Mouse (Mus musculus) midbrain, postnatal 0 days (tissue): ENCODE measurements around the gene Lnx2. TPM values are rescaled to one million over a fixed set of nuclear protein-coding genes. Genes with fewer than 3 reads are reported as not detected.

Experiments
- ATAC-seq: fragments of 200-750 bp; cut with Nextera tagmentation; 2 replicates; pipeline ENCODE4 v1.8.0; 2017; ENCODE audit warnings: moderate number of reproducible peaks, mild to moderate bottlenecking, moderate TSS enrichment, moderate library complexity; ENCODE audit not compliant: low FRiP score
- DNase-seq: peaks from one replicate; pipeline ENCODE4 v3.0.0-alpha.2; 2015; ENCODE audit warnings: low spot score
- H3K27ac ChIP-seq: fragments of 300-500 bp; sonication (generic); 2 replicates; pipeline ENCODE4 v1.5.1; 2014; ENCODE audit warnings: low read depth, mild to moderate bottlenecking, low read length, mixed read lengths
- H3K27me3 ChIP-seq: fragments of 300-500 bp; sonication (generic); 2 replicates; pipeline ENCODE4 v1.6.1; 2014; ENCODE audit warnings: low read length, control low read depth, mixed read lengths; ENCODE audit not compliant: insufficient read depth
- H3K36me3 ChIP-seq: fragments of 300-500 bp; sonication (generic); 2 replicates; pipeline ENCODE4 v1.6.1; 2014; ENCODE audit warnings: low read length, control low read depth, mixed read lengths; ENCODE audit not compliant: insufficient read depth
- H3K4me1 ChIP-seq: fragments of 300-500 bp; sonication (generic); 2 replicates; pipeline ENCODE4 v1.6.1; 2014; ENCODE audit warnings: mild to moderate bottlenecking, control low read depth, antibody characterized with exemption, low read length, mixed read lengths; ENCODE audit not compliant: insufficient read depth
- H3K4me2 ChIP-seq: fragments of 300-500 bp; sonication (generic); 2 replicates; pipeline ENCODE4 v1.6.1; 2014; ENCODE audit warnings: low read depth, mild to moderate bottlenecking, low read length, mixed read lengths; ENCODE audit not compliant: poor library complexity, severe bottlenecking
- H3K4me3 ChIP-seq: fragments of 300-500 bp; sonication (generic); 2 replicates; pipeline ENCODE4 v1.5.1; 2014; ENCODE audit warnings: low read depth, mild to moderate bottlenecking, low read length, moderate library complexity
- H3K9ac ChIP-seq: fragments of 300-500 bp; sonication (generic); replicated peaks from 2 replicates; pipeline ENCODE4 v1.6.1; 2014; ENCODE audit warnings: mild to moderate bottlenecking, low read length, moderate library complexity, mixed read lengths; ENCODE audit not compliant: poor library complexity, severe bottlenecking
- H3K9me3 ChIP-seq: fragments of 300-500 bp; sonication (generic); 2 replicates; pipeline ENCODE4 v1.6.1; 2016; ENCODE audit warnings: low read length, control low read depth
- CTCF ChIP-seq: IDR thresholded peaks from 2 replicates; pipeline ENCODE4 v1.5.1; 2016; ENCODE audit warnings: antibody characterized with exemption, mild to moderate bottlenecking
- WGBS: fragments of 180-500 bp; shearing (Covaris S2); extraction: QIAGEN DNeasy Blood & Tissue Kit; methylation state at CpG from one replicate; pipeline ENCODE4 v1.1.7; 2014; 5-methylcytosine and 5-hydroxymethylcytosine counted together
- polyA plus RNA-seq: library from polyadenylated mRNA; unstranded; fragments of >200 nt; fragmentation: Nextera tagmentation; extraction: Ambion mirVana; gene quantifications from 2 replicates; pipeline ENCODE4 v1.2.1, GENCODE M21; 2015
- total RNA-seq: library from RNA; depleted of rRNA; stranded (reverse); fragments of >200 nt; gene quantifications from 2 replicates; pipeline ENCODE4 v1.2.3, GENCODE M21; 2014

Lnx2 gene
- total and polyA plus RNA-seq, 2 experiments from 2014 or later = 2.9 to 5.6 TPM

- no peaks in the 10 kb centered on the region for H3K27me3 ChIP-seq
- H3K9ac ChIP-seq = no peak overlapping the region
- no peak overlapping the region for H3K4me2 ChIP-seq
- DNase-seq = peak; percentile 75
- H3K4me3 ChIP-seq = no peak overlapping the region
- H3K9me3 ChIP-seq = no peaks in the 10 kb centered on the region
- TF ChIP-seq CTCF = no peak
- H3K27ac ChIP-seq = no peak overlapping the region
- peaks cover 5% of the 10 kb centered on the region; the same call in 1 of the 2 replicates for H3K36me3 ChIP-seq
- no peaks in the 10 kb centered on the region for H3K4me1 ChIP-seq
- 86% methylated on average over 9 of the region's 9 CpGs for WGBS
- ATAC-seq = no peak
These were observed 9.0 kb upstream of the Lnx2 start for GRCm38 (mm10) chr5:147085201-147085894.

DNA sequence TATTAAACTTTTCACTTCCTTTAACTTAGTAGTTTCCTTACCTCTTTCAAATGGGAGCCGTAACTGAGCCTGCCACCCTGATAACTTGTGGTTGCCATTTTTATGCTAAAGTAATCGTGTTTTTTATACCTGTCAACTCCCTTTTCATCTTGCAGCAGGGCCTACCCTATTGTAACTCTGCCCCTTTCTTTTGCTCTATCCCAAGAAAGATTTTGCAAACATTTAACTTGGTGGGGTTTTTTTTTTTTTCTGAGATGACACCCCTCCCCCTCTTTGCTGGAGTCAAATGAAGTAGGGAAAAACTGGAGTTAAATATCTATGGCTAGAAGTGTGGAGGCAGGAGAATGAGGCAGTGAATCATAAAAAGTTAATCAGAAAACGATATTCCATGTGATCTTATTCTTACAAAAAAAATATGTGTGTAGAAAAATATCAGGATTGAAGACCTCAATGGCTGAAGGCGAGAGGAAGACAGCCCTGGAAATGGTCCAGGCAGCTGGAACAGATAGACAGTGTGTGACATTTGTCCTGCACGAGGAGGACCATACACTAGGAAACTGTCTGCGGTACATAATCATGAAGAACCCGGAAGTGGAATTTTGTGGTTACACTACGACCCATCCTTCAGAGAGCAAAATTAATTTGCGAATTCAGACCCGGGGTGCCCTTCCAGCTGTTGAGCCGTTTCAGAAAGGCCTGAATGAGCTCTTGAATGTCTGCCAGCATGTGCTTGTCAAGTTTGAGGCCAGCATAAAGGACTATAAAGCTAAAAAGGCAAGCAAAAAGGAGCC, 1.9 kb upstream of the Lnx2 start:
- TF ChIP-seq CTCF = no peak
- H3K9ac ChIP-seq = peak overlapping the region; percentile 70; the same call in 1 of the 2 replicates
- H3K4me2 ChIP-seq = peak overlapping the region; percentile 89
- DNase-seq (no peak), ATAC-seq (no peak)
- 0 out of 2 replicates have a peak, but pooled peaks cover 5% of the 10 kb centered on the region for H3K36me3 ChIP-seq
- no peaks in the 10 kb centered on the region for H3K27me3 ChIP-seq
- H3K4me1 ChIP-seq = no peaks in the 10 kb centered on the region
- 49% methylated on average over 11 of the region's 11 CpGs for WGBS
- no peak overlapping the region for H3K27ac ChIP-seq
- H3K9me3 ChIP-seq = no peaks in the 10 kb centered on the region
- peak overlapping the region; percentile 72 for H3K4me3 ChIP-seq

DNA sequence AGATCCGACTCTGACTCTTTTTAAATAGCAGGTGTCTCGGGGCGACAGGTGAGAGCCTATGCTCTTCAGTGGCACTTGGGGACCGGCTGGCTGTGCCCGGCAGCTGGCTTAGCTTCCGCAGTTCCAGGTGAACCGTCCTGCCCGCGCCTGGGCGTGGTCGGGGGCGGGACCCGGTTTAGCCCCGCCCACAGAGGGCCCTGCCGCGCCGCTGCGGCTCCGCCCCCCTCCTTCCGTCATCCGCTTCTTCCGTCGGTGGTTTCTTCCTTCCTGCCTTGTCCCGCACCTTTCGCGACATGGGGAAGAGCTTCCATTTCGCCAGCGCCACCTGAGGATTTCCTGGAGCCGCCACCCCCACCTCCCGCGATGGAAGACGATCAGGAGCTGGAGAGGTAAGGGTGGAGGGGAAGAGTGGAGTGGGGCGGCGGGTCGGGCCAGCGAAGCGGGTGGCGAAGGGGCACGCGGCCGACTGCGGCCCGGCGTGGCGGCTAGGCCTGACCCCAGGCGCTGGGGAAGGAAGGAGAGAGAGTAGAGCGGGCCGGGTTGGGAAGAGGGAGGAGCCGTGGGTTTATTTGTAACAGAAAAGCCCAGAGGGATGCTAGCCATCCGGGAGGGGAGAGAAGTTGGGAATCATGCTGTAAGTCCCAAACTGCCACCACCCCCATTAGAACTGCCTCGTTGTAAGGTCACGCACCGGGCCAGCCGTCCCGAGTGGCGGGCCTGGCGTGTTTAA, 1.1 kb upstream of the Lnx2 start:
- peak overlapping the region; percentile 70 for H3K9ac ChIP-seq
- H3K36me3 ChIP-seq = 0 out of 2 replicates have a peak, but pooled peaks cover 5% of the 10 kb centered on the region
- ATAC-seq (peak; percentile 76), DNase-seq (peak; percentile 82)
- no peaks in the 10 kb centered on the region for H3K4me1 ChIP-seq
- no peak for TF ChIP-seq CTCF
- H3K4me3 ChIP-seq = peak overlapping the region; percentile 72
- H3K27me3 ChIP-seq = no peaks in the 10 kb centered on the region
- H3K4me2 ChIP-seq = peak overlapping the region; percentile 89
- H3K27ac ChIP-seq = 0 out of 2 replicates have a peak overlapping the region, but pooled peaks have one; percentile 72
- WGBS = under 1% methylated on average over 49 of the region's 57 CpGs
- no peaks in the 10 kb centered on the region for H3K9me3 ChIP-seq

DNA sequence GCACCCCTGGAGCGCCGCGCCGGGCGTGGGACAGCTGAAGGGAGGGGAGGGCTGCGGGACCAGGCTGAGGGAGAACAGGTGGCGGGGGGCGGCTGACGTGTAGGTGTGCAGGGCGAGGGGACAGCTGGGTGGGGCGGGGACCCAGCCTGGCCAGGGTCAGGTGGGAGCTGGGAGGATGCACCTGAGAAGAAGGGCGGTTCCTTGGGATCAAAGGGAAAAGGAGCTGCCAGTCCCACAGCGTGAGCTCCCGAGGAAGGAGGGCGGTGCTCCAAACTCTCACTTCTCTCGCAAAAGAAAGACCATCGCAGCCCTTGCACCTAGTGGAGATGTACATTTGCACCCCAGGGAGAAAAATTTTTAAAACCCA, 396 bp upstream of the Lnx2 start, which contains the start of gene Polr1d:
Gene Polr1d (plus strand): TSS at position 252 of the 367 bp plus-strand sequence.
- Histone ChIP-seq H3K4me2 (peak within 1 kb of the TSS; percentile 89), H3K27ac (peak within 1 kb of the TSS; percentile 72), H3K4me1 (no peaks in the 10 kb centered on the region), H3K9ac (peak within 1 kb of the TSS; percentile 70), H3K36me3 (0 out of 2 replicates have a peak, but pooled peaks cover 5% of the 10 kb centered on the region), H3K27me3 (no peaks in the 10 kb centered on the region), H3K4me3 (peak within 1 kb of the TSS; percentile 72), H3K9me3 (no peaks in the 10 kb centered on the region)
- ATAC-seq (no peak; the same call in none of the 2 replicates), DNase-seq (peak; percentile 34)
- WGBS = 1% methylated on average over 16 of the region's 17 CpGs
- TF ChIP-seq CTCF = no peak

GRCm38 (mm10) chr5:147075103-147076025, 1.0 kb downstream of the Lnx2 start:
- no peaks in the 10 kb centered on the region for H3K9me3 ChIP-seq
- H3K27ac ChIP-seq = no peak overlapping the region
- H3K9ac ChIP-seq = 0 out of 2 replicates have a peak overlapping the region, but pooled peaks have one; percentile 54
- H3K4me3 ChIP-seq = peak overlapping the region; percentile 72
- no peaks in the 10 kb centered on the region for H3K27me3 ChIP-seq
- ATAC-seq = no peak
- 18% methylated on average over 21 of the region's 21 CpGs for WGBS
- peak; percentile 51 for DNase-seq
- no peaks in the 10 kb centered on the region for H3K36me3 ChIP-seq
- H3K4me1 ChIP-seq = no peaks in the 10 kb centered on the region
- TF ChIP-seq CTCF = no peak
- H3K4me2 ChIP-seq = peak overlapping the region; percentile 89
